Mouse (Mus musculus) gastrocnemius, postnatal 36 days (tissue): ENCODE results near the gene Efemp2. TPM values are rescaled to one million over a fixed set of nuclear protein-coding genes. Genes with fewer than 3 reads are reported as not detected.
"Not testable (repeated sequence)": the region's sequence is repeated elsewhere in the genome, so short reads cannot be mapped to it uniquely, and the experiment has no call there.

Experiments used
- DNase-seq, 2 experiments: peaks; one replicate each; pipeline ENCODE4 v3.0.0; 2022
- intact Hi-C: fragments of 180-260 bp; cut with DNase I; formaldehyde crosslinking; loops from one replicate; pipeline ENCODE4 v1.15.1; 2025
- total RNA-seq, 2 experiments: library from RNA; stranded (reverse); gene quantifications; 2 replicates each; pipeline ENCODE4 v1.2.3; 2021

Efemp2 gene
- total RNA-seq, 2 experiments from 2014 or later, result 5.3 to 6.3 TPM

DNA sequence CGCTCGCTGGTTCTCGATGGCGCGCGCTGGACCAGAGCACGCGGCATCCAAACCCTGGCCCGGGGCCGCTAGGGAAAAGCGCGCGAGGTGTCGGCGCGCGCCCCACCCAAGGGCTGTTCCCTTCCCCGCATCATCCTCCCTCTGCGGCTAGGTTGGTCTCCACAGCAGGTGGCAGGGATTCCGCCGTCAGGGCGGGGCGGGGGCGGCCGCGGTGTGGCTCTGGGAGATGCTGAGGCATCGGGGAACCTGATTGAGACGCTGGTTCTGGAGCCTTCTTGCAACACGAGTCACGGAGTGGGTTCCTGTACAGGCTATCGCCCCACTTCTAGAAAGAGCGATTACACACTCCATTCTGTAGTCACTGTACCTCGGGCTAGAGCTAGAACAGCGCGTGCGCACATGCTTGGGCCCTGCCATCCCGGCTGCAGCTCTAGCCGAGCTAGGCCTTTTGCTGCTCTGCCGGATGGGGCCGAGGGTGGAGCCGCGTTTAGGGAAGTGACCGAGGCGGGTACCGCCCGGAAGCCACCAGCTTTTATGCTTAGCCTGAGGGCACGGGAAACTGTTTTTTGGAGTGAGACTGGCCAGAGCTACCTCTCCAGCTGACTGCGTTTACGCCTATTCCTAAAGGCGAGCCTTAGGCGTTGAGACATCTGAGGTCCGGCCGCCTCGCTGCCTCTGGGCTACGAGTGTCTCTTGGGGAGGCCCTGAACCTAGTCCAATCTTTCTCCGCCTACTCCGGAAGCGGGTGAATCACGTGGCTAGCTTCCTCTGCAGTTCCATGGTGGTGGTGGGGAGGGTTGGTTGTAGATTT is 17.3 kb downstream of the Efemp2 start:
- DNase-seq, result peak; percentile 76 to 87
- intact Hi-C loops, result no loop called here

DNA sequence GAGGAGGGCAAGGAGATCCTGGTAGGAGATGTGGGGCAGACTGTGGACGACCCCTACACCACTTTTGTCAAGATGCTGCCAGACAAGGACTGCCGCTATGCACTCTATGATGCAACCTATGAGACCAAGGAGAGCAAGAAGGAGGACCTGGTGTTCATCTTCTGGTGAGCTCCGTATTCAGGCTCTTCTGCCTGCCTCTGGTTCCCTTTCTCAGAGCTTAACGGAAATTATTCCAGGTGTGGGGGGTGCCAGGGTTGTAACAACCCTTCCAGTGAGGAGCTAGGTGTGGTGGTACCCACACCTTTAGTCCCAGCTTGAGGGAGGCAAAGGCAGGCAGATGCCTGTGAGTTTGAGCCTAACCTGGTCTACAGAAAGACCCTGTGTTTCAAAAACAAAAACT is 18.9 kb downstream of the Efemp2 start:
- intact Hi-C loops, result no loop called here
- no peak for DNase-seq

DNA sequence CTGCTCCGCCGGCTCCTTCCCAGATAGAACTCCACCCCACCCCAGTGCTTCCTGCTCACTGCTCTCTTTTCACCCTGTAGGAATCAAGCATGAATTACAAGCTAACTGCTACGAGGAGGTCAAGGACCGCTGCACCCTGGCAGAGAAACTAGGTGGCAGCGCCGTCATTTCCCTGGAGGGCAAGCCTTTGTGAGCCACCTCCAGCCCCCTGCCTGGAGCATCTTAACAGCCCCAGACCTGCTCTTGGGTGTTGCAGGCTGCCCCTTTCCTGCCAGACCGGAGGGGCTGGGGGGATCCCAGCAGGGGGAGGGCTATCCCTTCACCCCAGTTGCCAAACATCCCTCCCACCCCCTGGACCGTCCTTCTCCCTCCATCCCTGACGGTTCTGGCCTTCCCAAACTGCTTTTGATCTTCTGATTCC is 19.6 kb downstream of the Efemp2 start:
- intact Hi-C loops, DNase-seq: not testable (repeated sequence)

DNA sequence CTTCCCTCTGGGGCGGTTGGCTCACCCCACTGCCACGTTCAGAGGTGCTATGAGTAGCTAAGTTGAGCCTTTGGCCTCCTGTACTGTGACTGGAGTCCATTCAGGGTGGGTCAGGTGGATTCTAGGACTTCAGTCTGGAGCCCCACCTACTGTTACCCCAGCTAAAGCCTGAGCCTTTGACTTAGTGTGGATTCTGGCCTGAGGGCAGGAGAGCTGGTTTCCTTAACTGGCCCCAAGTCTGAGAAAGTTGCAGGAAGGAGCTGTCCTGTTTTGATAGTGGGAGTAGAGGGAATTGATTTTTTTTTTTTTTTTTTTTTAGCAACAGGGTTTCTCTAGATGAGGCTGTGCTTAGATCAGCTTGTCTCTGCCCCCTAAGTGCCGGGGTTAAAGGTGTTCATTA is 20.6 kb downstream of the Efemp2 start:
- intact Hi-C loops, result no loop called here
- DNase-seq, result no peak

DNA sequence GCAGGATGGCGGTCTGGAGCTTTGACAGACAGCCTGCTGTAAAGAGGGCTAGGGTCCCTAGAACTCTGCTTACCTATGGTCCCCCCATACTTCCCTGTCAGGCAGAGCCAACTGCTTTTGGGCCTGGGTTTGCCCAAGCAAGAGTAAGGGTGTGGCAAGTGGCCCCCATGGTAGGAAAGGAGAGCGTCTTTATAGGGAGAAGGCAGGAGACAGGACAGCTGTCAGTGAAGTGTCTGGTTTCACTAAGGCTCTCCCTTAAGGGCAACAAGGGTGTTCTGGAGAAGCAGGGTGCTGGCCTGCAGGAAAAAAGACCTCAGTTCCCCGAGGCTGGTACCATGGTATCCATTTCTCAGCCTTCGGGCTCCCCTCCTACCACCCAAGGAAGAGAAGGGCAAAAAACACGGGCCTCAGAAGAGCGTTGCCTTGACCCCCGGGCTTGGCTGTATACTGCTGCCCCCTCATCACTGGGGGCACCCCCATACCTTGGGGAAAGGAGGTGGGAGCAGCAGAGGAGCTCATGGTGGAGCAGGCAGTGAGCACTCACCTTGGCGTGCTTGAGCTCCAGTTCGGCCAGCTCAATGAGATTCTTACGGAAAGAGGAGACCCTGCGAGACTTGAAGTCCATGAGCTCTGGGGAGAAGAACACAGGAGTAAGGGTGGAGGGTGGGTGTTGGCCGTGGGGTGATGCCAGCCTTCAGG is 21.7 kb downstream of the Efemp2 start:
- intact Hi-C loops, result no loop called here
- no peak for DNase-seq

DNA sequence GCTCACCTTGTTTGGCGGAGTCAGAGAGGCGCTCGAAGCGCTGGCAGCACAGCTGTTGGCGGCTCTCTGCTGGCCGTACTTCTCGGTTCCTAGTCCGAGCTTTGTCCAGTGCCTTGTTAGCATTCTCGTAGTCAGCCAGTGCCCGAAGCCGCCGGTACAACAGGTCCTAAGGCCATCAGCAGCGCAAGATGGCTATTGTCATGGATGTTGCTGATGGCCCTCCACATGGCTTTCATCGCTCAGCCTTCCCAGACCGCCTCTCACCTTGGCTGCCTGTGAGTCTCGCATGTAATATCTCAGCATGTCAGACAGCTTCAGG is 22.3 kb downstream of the Efemp2 start:
- intact Hi-C loops, result no loop called here
- DNase-seq, result no peak

DNA sequence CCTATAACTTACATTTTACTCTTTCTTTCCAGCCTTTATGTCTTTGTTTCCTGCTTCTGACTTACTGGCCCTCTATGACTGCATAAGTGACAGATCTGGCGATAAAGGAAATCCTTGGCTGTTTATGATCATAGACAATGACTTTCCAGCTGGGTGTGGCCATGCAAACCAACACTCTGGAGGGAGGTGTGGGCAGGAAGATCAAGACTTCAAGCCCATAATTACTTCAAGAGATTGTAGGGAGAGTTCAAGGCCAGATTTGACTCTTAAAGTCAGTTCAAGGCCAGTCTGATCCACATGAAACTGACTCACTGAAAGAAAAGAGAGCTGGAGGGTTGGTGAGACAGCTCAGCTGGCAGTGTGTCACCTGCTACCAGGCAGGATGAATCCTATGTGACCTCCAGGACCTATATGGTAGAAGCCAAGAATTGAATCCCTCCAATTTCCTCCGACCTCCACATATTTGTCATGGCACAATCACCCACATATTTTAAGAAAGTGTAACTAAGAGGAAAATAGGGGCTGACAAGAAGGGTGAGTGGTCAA is 26.6 kb downstream of the Efemp2 start:
- intact Hi-C loops, result no loop called here
- DNase-seq, result no peak

DNA sequence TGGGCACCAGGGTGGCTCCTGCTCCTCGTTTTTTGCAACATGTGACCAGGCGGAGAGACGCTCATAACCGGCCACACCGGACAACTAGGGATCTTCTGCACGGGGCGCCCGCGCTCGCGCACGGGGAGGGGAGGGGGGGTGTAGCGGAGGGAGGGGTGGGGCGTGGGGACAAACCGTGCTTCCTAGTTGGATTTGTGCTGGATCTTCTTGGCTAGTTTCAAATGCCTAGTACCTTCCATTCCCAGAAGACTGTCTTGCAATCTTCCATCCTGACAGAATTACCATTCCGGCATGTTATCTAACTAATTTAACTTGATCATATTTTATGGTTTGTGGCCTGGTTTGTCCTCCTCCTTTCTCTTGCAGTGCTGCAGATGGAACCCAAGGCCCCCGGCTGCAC is 29.9 kb downstream of the Efemp2 start, which contains the start of gene 1700020D05Rik:
Gene 1700020D05Rik, minus strand, starts transcription at position 101 of the 400 bp plus-strand sequence.
- intact Hi-C loops, result no loop called here
- no peak for DNase-seq

DNA sequence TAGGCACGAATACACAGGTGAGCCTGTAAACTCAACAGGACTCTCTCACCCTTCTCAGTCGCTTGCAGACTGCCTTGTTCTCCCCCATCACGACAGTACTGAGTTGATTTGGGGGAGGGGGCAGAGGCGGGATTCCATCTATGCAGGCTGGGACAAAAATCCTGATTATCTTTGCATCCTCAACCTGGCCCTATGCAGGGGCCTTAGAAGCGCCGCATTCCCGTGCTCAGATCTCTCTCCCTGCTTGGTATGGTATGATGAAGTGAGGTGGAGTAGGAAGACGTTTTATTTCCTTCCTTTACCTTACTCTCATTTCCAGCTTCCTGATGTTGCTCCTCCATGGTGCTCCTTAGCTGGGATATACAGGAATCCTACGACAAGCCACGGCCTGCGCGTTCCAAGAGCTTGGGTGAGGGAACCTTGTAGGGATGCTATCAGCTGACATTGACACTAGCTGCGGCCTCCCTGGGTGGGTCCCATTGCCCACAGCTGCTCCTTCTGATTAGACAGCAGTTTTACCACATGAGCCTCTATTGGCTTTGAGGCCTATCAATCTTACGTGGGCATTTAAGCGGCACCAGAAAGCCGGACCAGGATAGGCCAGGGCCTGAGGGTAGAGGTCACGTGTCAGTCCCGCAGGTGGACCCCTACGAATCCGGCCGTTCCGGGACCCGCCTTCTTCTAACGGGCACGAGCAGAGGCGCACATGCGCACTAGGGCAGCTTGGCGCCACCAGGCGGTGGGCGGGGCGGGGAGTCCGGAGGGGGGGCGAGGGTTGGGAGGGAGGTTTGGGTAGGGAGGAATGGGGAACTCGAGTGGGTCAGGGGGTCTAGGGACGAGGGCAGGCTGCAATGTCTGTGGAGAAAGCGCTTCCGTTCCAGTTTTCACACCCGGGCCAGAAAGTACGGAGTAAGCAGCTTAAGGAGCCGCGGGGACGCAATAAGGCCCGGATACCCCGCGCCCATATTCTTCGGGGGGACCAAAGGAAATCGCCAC is 36.6 kb downstream of the Efemp2 start, which contains the start of gene Snx32:
Gene Snx32, minus strand, starts transcription at position 508 of the 996 bp plus-strand sequence.
- peak; percentile 93 to 98 for DNase-seq
- intact Hi-C loops, result no loop called here

DNA sequence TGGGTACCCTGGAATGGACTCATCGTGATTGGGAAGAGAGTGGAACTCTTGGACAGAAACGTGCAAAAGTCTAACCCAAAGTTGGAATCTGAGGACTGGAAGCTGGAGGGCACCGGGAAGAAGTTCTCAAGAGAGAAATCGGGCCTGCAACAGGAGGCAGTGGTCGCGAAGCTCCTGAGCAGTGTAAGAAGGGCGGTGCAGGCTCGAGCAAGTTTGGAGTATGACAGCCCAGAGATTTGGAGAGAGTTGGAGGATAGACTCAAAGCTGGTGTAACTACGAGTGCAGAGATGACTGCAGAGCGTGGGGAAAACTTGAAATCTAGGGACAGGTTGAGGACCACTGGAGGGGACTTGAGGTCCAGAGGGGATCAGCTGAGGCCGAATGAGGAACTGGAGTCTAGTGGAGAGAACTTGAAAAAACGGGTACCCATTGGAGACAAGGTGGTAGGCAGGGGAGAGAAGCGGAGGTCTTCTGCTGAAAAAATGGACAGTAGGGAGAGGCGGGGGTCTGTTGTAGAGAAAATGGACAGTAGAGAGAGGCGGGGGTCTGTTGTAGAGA is 37.4 kb downstream of the Efemp2 start:
- no peak for DNase-seq
- intact Hi-C loops, result no loop called here

DNA sequence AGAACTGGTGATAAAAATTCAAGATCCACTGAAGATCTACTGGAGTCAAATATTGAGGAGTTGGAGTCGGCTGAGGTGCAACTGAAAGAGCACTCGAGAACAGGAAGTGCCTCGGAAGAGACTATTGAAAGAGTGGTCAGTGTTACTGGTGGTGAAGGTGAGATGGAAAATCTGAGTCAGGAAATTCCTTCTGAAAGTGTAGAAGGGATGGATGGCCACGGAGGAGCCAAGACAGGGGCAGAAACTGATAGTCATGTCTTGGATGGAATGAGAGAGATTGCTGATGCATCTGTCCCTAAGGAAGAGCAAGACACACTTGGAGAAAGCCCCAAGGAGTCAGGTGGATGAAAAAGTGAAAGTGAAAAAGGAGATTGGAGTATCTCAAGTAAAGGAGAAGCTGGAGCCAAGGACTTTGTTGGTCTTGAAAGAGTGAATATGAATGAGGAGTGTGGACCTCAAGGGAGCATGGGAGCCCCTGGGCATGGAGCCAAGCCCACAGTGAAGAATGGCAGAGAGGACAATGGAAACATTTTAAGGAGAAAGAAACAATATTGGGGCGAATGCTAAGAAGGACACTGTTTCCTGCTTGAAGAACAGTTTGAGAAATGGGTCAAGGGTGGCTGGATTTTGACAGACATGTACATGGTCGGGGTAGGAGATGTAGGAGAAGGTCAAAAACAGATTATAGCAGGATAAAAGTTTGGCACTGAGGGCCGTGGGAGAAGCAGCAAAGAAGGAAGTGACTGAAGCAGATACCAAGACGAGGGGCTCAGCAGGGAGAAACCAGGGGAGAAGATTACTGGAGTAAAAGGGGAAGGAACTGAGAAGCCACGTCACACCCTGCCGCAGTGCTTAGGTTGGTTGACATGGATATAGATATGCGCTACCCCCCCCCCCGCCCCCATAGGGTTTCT is 38.6 kb downstream of the Efemp2 start:
- DNase-seq, result no peak
- intact Hi-C loops, result no loop called here

DNA sequence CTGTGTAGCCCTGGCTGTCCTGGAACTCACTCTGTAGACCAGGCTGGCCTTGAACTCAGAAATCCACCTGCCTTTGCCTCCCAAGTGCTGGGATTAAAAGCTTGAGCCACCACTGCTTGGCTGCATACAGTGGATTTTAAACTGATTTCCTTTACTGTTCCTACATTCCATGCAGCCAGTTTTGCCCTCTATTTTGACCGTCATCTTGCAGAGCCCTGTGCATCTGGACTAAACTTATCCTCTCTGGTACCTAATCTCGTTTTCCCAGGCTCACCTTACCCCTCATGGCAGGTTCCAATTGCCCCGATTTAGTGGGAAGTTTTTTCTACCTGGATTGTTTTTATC is 39.2 kb downstream of the Efemp2 start:
- intact Hi-C loops, result no loop called here
- DNase-seq, result no peak

DNA sequence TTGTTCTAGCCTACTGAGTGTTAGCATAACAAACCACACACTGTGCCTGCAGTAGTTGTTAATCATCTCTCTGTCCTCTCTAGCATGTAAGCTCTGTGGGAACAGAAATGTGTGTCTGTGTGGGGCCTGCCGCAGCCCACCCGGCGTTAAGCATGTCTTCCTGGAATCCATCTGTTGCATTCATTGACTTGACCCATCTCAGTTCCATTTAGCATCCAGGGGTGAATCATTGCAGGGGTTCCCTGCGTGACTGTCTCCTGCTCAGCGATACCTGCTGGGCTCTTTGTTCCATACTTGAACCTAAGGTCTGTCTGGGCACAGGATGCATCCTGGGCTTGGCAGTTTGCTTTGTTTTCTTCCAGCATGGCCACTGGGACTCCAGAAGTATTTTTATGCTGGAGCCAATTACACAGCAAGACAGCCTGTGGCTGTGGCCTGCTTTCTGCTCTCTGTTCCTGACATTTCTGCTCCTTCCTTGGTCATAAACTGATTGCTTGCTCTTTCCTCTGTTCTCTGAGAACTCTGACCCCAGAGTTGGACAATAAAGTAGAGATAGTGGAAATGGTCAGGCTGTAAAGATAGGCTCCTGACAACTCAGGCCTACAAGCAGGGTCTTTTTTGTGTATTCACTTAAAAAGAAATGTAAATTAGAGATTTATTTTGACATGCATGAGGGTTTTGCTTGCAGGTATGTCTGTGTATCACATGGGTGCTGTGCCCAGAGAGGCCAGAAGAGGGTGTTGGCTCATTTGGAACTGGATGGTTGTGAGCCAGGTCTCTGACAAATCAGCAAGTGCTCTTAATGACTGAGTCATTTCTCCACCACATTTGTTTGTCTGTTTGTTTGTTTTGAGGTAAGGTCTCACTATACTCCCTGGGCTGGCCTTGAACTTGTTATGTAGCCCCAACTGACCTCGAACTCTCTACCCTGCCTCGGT is 42.4 kb downstream of the Efemp2 start:
- intact Hi-C loops, result no loop called here
- DNase-seq, result no peak

DNA sequence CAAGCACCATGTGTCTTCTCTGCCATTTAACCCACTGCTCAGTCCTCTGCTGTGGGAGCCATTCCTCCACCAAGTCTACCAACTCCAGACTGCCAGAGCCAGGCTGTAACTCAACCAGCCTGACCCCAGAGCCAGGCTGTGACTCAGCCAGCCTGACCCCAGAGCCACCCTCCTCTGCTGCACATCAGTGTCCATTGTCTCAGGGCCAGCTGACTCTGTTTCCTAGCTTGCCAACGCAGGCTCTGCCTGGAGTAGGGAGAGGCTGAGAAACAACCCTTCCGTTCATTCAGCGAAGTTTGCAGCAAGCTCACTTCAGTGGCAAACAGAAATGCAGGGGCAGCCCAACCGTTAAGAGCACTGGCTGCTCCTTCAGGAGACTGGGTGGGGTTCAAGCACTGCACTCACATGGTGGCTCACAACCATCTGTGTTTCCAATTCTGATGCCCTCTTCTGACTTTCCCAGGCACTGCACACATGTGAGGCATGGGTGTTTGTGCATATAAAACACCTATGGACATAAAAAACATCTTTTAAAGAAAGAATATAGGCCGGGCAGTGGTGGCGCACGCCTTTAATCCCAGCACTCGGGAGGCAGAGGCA is 43.3 kb downstream of the Efemp2 start:
- no peak for DNase-seq
- intact Hi-C loops, result no loop called here

DNA sequence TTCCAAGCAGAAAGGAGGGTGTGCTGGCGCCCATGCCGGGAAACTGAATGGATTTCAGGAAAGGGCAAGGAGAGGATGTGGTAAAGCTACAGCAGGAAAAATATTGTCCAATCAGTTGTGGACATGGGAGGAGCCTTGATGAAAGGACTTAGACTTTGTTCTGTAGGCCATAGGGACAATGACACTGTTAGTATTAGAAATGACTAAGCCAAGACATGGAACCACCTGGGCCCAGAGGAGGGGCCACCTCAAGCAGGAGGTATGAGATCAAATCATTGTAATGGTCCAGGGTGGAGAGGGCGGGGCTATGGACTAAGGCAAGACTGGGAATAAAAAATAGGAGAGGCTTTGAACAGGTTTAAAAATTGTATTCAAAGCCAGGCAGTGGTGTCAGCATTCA is 45.0 kb downstream of the Efemp2 start:
- intact Hi-C loops, result no loop called here
- no peak for DNase-seq

DNA sequence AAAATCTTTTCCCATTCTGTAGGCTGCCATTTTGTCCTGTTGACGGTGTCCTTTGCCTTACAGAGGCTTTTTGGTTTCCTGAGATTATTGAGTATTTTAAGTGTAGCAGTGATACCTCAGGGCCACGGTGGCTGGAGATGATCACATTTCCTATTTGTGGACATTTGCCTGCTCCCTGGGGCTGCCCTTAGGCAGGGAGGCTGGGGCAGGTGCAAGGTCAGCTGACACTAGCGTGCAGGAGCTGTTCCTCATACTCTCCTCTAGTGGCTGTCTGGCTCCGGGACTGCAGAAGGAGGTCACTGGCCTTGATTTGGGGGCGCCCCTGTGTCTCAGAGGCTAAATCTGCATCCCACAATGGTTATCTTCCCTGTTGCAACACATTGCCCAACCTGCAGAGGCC is 51.5 kb downstream of the Efemp2 start:
- intact Hi-C loops, result no loop called here

DNA sequence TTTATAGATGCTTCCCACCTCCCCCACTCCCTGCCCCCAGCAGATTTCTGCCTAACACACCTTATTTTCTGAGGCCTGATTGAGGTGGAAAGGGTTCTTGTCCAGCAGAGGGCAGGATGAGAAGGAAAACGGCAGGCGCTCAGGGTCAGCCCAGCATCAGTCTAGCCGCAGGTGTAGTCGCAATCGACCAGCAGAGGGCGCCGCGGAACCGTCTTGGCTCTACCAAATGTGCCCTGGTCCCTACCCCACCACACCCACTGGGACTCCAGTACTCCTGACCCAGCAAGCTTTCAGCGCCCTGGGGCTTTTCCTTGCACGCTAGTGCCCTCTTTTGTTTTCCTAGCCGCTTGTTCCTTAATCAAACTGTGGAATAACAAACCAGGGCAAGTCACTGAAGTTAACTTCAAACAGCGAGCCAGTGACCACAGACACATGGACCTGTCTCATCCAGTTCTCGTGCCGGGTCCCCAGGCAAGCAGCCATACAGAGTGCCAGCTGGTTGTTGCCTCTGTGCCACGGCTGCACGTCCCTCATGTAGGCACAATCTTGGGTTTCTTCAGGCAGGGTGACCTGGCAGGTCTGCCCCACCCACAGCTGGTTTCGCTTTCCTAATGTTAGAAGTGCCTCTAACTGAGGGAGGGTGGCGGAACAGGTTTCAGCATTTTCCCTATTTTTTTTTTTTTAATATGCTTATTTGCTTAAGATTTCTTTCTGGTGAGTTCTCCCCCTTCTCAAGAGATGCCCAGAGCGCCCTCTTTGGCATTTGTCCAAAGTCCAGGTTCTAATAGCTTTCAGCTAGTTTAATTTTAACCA is 55.8 kb downstream of the Efemp2 start:
- DNase-seq, result peak; percentile 97
- intact Hi-C loops, result loop anchor here (1.0 kb wide), 1 partner anchor 38 kb away; no protein-coding TSS in a partner anchor

More for the DNA sequence above, 51.5 kb downstream of the Efemp2 start:
- no peak for DNase-seq
